Mouse (Mus musculus) ZHBTc4 (cell line): ENCODE results near the gene Rnf31.

Experiments used
- DNase-seq: peaks from one replicate; pipeline ENCODE4 v3.0.0-alpha.2; 2011; ENCODE audit warnings: low read depth, low spot score

Gene Rnf31

DNA sequence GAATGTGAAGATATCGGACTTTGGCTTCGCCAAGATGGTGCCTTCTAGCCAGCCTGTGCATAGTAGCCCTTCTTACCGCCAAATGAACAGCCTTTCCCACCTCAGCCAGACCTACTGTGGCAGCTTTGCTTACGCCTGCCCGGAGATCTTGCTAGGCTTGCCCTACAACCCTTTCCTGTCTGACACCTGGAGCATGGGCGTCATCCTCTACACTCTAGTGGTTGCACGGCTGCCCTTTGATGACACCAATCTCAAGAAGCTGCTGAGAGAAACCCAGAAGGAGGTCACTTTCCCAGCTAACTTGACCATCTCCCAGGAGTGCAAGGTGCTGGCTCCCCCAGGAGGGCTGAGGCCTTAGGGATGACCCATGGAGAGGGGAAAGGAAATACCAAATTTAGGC, 60.0 kb downstream of the Rnf31 start:
- no peak for DNase-seq
